Mouse (Mus musculus) hindbrain, embryonic 15.5 days (tissue): ENCODE results near the gene Wnt9b. TPM values are rescaled to one million over a fixed set of nuclear protein-coding genes. Genes with fewer than 3 reads are reported as not detected.
"Not testable (repeated sequence)": the region's sequence is repeated elsewhere in the genome, so short reads cannot be mapped to it uniquely, and the experiment has no call there.

Experiments used
- ATAC-seq: fragments of 200-750 bp; cut with Nextera tagmentation; 2 replicates; pipeline ENCODE4 v1.8.0; 2017; ENCODE audit warnings: low read depth, moderate number of reproducible peaks, moderate TSS enrichment; ENCODE audit not compliant: low FRiP score
- H3K27ac ChIP-seq: fragments of 300-500 bp; sonication (generic); replicated peaks from 2 replicates; pipeline ENCODE4 v1.5.1; 2015; ENCODE audit warnings: mild to moderate bottlenecking, inconsistent platforms
- H3K27me3 ChIP-seq: fragments of 300-500 bp; sonication (generic); 2 replicates; pipeline ENCODE4 v1.6.1; 2015; ENCODE audit warnings: control low read depth, inconsistent platforms
- H3K36me3 ChIP-seq: fragments of 300-500 bp; sonication (generic); 2 replicates; pipeline ENCODE4 v1.6.1; 2015; ENCODE audit warnings: control low read depth, inconsistent platforms
- H3K4me1 ChIP-seq: fragments of 300-500 bp; sonication (generic); replicated peaks from 2 replicates; pipeline ENCODE4 v1.6.1; 2015; ENCODE audit warnings: control low read depth, inconsistent platforms
- H3K4me2 ChIP-seq: fragments of 300-500 bp; sonication (generic); 2 replicates; pipeline ENCODE4 v1.6.1; 2015; ENCODE audit warnings: moderate library complexity, mild to moderate bottlenecking, inconsistent platforms
- H3K4me3 ChIP-seq: fragments of 300-500 bp; sonication (generic); 2 replicates; pipeline ENCODE4 v1.5.1; 2015; ENCODE audit warnings: mild to moderate bottlenecking, inconsistent platforms
- H3K9ac ChIP-seq: fragments of 300-500 bp; sonication (generic); 2 replicates; pipeline ENCODE4 v1.6.1; 2015; ENCODE audit warnings: inconsistent platforms
- H3K9me3 ChIP-seq: fragments of 300-500 bp; sonication (generic); 2 replicates; pipeline ENCODE4 v1.6.1; 2016; ENCODE audit warnings: control low read depth, inconsistent platforms
- WGBS: fragments of 180-500 bp; shearing (Covaris S2); methylation state at CpG from one replicate; pipeline ENCODE4 v1.1.7; 2015; 5-methylcytosine and 5-hydroxymethylcytosine counted together
- polyA plus RNA-seq: library from polyadenylated mRNA; unstranded; fragments of >200 nt; fragmentation: Nextera tagmentation; extraction: Ambion mirVana; gene quantifications from 2 replicates; pipeline ENCODE4 v1.2.1, GENCODE M21; 2015

The Wnt9b gene
- polyA plus RNA-seq, 1 experiment from 2014 or later: 0.32 TPM

- H3K9me3 ChIP-seq, ATAC-seq, H3K27me3 ChIP-seq, H3K27ac ChIP-seq, H3K9ac ChIP-seq, H3K4me3 ChIP-seq, H3K4me2 ChIP-seq, H3K36me3 ChIP-seq: not testable (repeated sequence)
- peaks cover 15% of the 10 kb centered on the region for H3K4me1 ChIP-seq
- WGBS: 89% methylated on average over 5 of the region's 5 CpGs
These were observed 11.3 kb upstream of the Wnt9b start for GRCm38 (mm10) chr11:103760891-103761290.

GRCm38 (mm10) chr11:103760101-103760500 is 10.5 kb upstream of the Wnt9b start:
- Histone ChIP-seq H3K4me1 (peaks cover 9% of the 10 kb centered on the region), H3K27me3 (no peaks in the 10 kb centered on the region), H3K4me3 (no peak overlapping the region), H3K9me3 (no peaks in the 10 kb centered on the region), H3K4me2 (no peak overlapping the region), H3K36me3 (no peaks in the 10 kb centered on the region), H3K9ac (no peak overlapping the region), H3K27ac (no peak overlapping the region)
- WGBS: 64% methylated on average over 7 of the region's 7 CpGs
- ATAC-seq: no peak

GRCm38 (mm10) chr11:103758706-103759105 is 9.1 kb upstream of the Wnt9b start:
- Histone ChIP-seq H3K4me1 (no peaks in the 10 kb centered on the region), H3K4me2 (no peak overlapping the region), H3K36me3 (no peaks in the 10 kb centered on the region), H3K9me3 (no peaks in the 10 kb centered on the region), H3K9ac (no peak overlapping the region), H3K27me3 (0 out of 2 replicates have a peak, but pooled peaks cover 5% of the 10 kb centered on the region), H3K4me3 (no peak overlapping the region), H3K27ac (no peak overlapping the region)
- WGBS: 17% methylated on average over 6 of the region's 6 CpGs
- ATAC-seq: no peak

- Histone ChIP-seq H3K9ac (no peak overlapping the region), H3K4me2 (no peak overlapping the region), H3K9me3 (no peaks in the 10 kb centered on the region), H3K27ac (no peak overlapping the region), H3K4me1 (no peaks in the 10 kb centered on the region), H3K36me3 (no peaks in the 10 kb centered on the region), H3K27me3 (peaks cover 7% of the 10 kb centered on the region; the same call in 1 of the 2 replicates), H3K4me3 (no peak overlapping the region)
- 42% methylated on average over 11 of the region's 11 CpGs for WGBS
- ATAC-seq: no peak
These were observed 8.4 kb upstream of the Wnt9b start for GRCm38 (mm10) chr11:103758054-103758453.

GRCm38 (mm10) chr11:103750612-103751011 is 991 bp upstream of the Wnt9b start:
- Histone ChIP-seq H3K36me3 (no peaks in the 10 kb centered on the region), H3K27ac (no peak overlapping the region), H3K4me2 (no peak overlapping the region), H3K9ac (no peak overlapping the region), H3K4me3 (no peak overlapping the region), H3K27me3 (peaks cover 63% of the 10 kb centered on the region), H3K4me1 (peaks cover 12% of the 10 kb centered on the region), H3K9me3 (no peaks in the 10 kb centered on the region)
- 59% methylated on average over 3 of the region's 3 CpGs for WGBS
- no peak for ATAC-seq

GRCm38 (mm10) chr11:103735046-103735781 is 14.4 kb downstream of the Wnt9b start:
- Histone ChIP-seq H3K9ac (no peak overlapping the region), H3K9me3 (no peaks in the 10 kb centered on the region), H3K4me2 (no peak overlapping the region), H3K4me1 (no peaks in the 10 kb centered on the region; the same call in 1 of the 2 replicates), H3K36me3 (no peaks in the 10 kb centered on the region), H3K27ac (no peak overlapping the region), H3K27me3 (no peaks in the 10 kb centered on the region), H3K4me3 (no peak overlapping the region)
- no peak for ATAC-seq
- 69% methylated on average over 19 of the region's 19 CpGs for WGBS

- Histone ChIP-seq H3K4me3 (no peak overlapping the region), H3K9ac (no peak overlapping the region), H3K4me2 (no peak overlapping the region), H3K4me1 (no peaks in the 10 kb centered on the region; the same call in 1 of the 2 replicates), H3K27ac (no peak overlapping the region), H3K9me3 (no peaks in the 10 kb centered on the region), H3K36me3 (no peaks in the 10 kb centered on the region), H3K27me3 (no peaks in the 10 kb centered on the region)
- no peak for ATAC-seq
- 65% methylated on average over 5 of the region's 5 CpGs for WGBS
These were observed 15.1 kb downstream of the Wnt9b start for GRCm38 (mm10) chr11:103734411-103735045.

- Histone ChIP-seq H3K4me2 (no peak overlapping the region), H3K9me3 (no peaks in the 10 kb centered on the region), H3K27me3 (no peaks in the 10 kb centered on the region), H3K4me1 (no peaks in the 10 kb centered on the region; the same call in 1 of the 2 replicates), H3K4me3 (no peak overlapping the region), H3K27ac (no peak overlapping the region), H3K36me3 (no peaks in the 10 kb centered on the region), H3K9ac (no peak overlapping the region)
- 92% methylated on average over 2 of the region's 2 CpGs for WGBS
- ATAC-seq: no peak
These were observed 15.7 kb downstream of the Wnt9b start for GRCm38 (mm10) chr11:103733961-103734360.

GRCm38 (mm10) chr11:103733069-103733468 is 16.6 kb downstream of the Wnt9b start:
- no peaks in the 10 kb centered on the region for H3K9me3 ChIP-seq
- no peaks in the 10 kb centered on the region for H3K27me3 ChIP-seq
- H3K4me1 ChIP-seq: no peaks in the 10 kb centered on the region; the same call in 1 of the 2 replicates
- WGBS: 54% methylated on average over 4 of the region's 4 CpGs
- no peak overlapping the region for H3K27ac ChIP-seq
- no peaks in the 10 kb centered on the region for H3K36me3 ChIP-seq
- ATAC-seq: no peak
- no peak overlapping the region for H3K9ac ChIP-seq
- H3K4me3 ChIP-seq: no peak overlapping the region
- no peak overlapping the region for H3K4me2 ChIP-seq

GRCm38 (mm10) chr11:103732306-103732705 is 17.3 kb downstream of the Wnt9b start:
- H3K36me3 ChIP-seq: no peaks in the 10 kb centered on the region
- H3K9ac ChIP-seq: no peak overlapping the region
- no peaks in the 10 kb centered on the region for H3K9me3 ChIP-seq
- 85% methylated on average over 7 of the region's 7 CpGs for WGBS
- H3K4me1 ChIP-seq: no peaks in the 10 kb centered on the region; the same call in 1 of the 2 replicates
- no peaks in the 10 kb centered on the region for H3K27me3 ChIP-seq
- H3K4me3 ChIP-seq: no peak overlapping the region
- H3K4me2 ChIP-seq: no peak overlapping the region
- no peak for ATAC-seq
- no peak overlapping the region for H3K27ac ChIP-seq

GRCm38 (mm10) chr11:103731594-103731993 is 18.0 kb downstream of the Wnt9b start:
- Histone ChIP-seq H3K4me1 (no peaks in the 10 kb centered on the region; the same call in 1 of the 2 replicates), H3K27ac (no peak overlapping the region), H3K36me3 (no peaks in the 10 kb centered on the region), H3K27me3 (no peaks in the 10 kb centered on the region), H3K4me3 (no peak overlapping the region), H3K9ac (no peak overlapping the region), H3K4me2 (no peak overlapping the region), H3K9me3 (no peaks in the 10 kb centered on the region)
- 76% methylated on average over 9 of the region's 9 CpGs for WGBS
- ATAC-seq: no peak

GRCm38 (mm10) chr11:103729282-103729985 is 20.2 kb downstream of the Wnt9b start:
- H3K27me3 ChIP-seq: no peaks in the 10 kb centered on the region
- H3K4me1 ChIP-seq: no peaks in the 10 kb centered on the region
- H3K9ac ChIP-seq: no peak overlapping the region
- no peak overlapping the region for H3K4me2 ChIP-seq
- no peak overlapping the region for H3K4me3 ChIP-seq
- no peaks in the 10 kb centered on the region for H3K9me3 ChIP-seq
- no peak overlapping the region for H3K27ac ChIP-seq
- no peaks in the 10 kb centered on the region for H3K36me3 ChIP-seq
- 73% methylated on average over 9 of the region's 9 CpGs for WGBS
- no peak for ATAC-seq
